Mouse (Mus musculus): ENCODE measurements around the gene Svopl. TPM values are rescaled to one million over a fixed set of nuclear protein-coding genes. Genes with fewer than 3 reads are reported as not detected.

The Svopl gene
- total and polyA plus RNA-seq, 3 experiments, result not detected

- no peak overlapping the region for H3K4me2 ChIP-seq (ENCODE audit: insufficient read depth, low read depth, poor library complexity, severe bottlenecking)
- H3K4me1 ChIP-seq (ENCODE audit: control insufficient read depth in 1 of 2, insufficient read depth in 2 of 2), result peaks cover 6 to 12% of the 10 kb centered on the region in 2 experiments
- in situ Hi-C loops (cut with MboI; ENCODE audit: low pct_ligation_motif_present, low pct_unique_long_range_greater_than_20kb, low sequenced_read_pairs), result no loop called here
- H3K36me3 ChIP-seq (replicated peaks in 1 of 2; ENCODE audit: control insufficient read depth in 1 of 2, insufficient read depth in 1 of 2, low read length in 1 of 2), result no peaks in the 10 kb centered on the region
- no peak overlapping the region for H3K27ac ChIP-seq (ENCODE audit: insufficient read depth, low read depth)
- H3K79me2 ChIP-seq (replicated peaks; ENCODE audit: control insufficient read depth, extremely low read depth, insufficient read depth, poor library complexity, severe bottlenecking), result no peaks in the 10 kb centered on the region
- no peak overlapping the region for H3K9ac ChIP-seq (ENCODE audit: insufficient read depth, low read depth)
- H3K9me3 ChIP-seq (replicated peaks; ENCODE audit: low read length), result no peaks in the 10 kb centered on the region
- no peak for DNase-seq (ENCODE audit: extremely low read depth)
- dilution Hi-C loops (cut with MboI; ENCODE audit: extremely low pct_ligation_motif_present, extremely low pct_unique_long_range_greater_than_20kb, low sequenced_read_pairs), result no loop called here
- no peak overlapping the region for H3K4me3 ChIP-seq (replicated peaks in 1 of 3; ENCODE audit: low read depth in 2 of 3, low read length in 2 of 3, poor library complexity in 1 of 3)
- H3K27me3 ChIP-seq (replicated peaks), result no peaks in the 10 kb centered on the region
- no peak for TF ChIP-seq POLR2A (IDR thresholded peaks at IDR 0.05; ENCODE audit: low read depth, low read length)
Measured at GRCm38 (mm10) chr6:38032801-38033566, 13.8 kb downstream of the Svopl start.

- in situ Hi-C loops (cut with MboI; ENCODE audit: low pct_ligation_motif_present, low pct_unique_long_range_greater_than_20kb, low sequenced_read_pairs), result no loop called here
- no peak for DNase-seq (ENCODE audit: extremely low read depth)
- no peak overlapping the region for H3K9ac ChIP-seq (ENCODE audit: insufficient read depth, low read depth)
- no peaks in the 10 kb centered on the region for H3K79me2 ChIP-seq (replicated peaks; ENCODE audit: control insufficient read depth, extremely low read depth, insufficient read depth, poor library complexity, severe bottlenecking)
- H3K9me3 ChIP-seq (replicated peaks; ENCODE audit: low read length), result no peaks in the 10 kb centered on the region
- no peaks in the 10 kb centered on the region for H3K36me3 ChIP-seq (replicated peaks in 1 of 2; ENCODE audit: control insufficient read depth in 1 of 2, insufficient read depth in 1 of 2, low read length in 1 of 2)
- no peak overlapping the region for H3K27ac ChIP-seq (ENCODE audit: insufficient read depth, low read depth)
- no peaks in the 10 kb centered on the region for H3K27me3 ChIP-seq (replicated peaks)
- peaks cover 10 to 19% of the 10 kb centered on the region in 2 experiments for H3K4me1 ChIP-seq (ENCODE audit: control insufficient read depth in 1 of 2, insufficient read depth in 2 of 2)
- no peak overlapping the region for H3K4me3 ChIP-seq (replicated peaks in 1 of 3; ENCODE audit: low read depth in 2 of 3, low read length in 2 of 3, poor library complexity in 1 of 3)
- no peak overlapping the region for H3K4me2 ChIP-seq (ENCODE audit: insufficient read depth, low read depth, poor library complexity, severe bottlenecking)
- no peak for TF ChIP-seq USF2 (conservative IDR thresholded peaks at IDR 0.05; ENCODE audit: low read depth, low read length)
- no peak for TF ChIP-seq ZC3H11A (IDR thresholded peaks at IDR 0.05; ENCODE audit: low read depth, low read length)
- dilution Hi-C loops (cut with MboI; ENCODE audit: extremely low pct_ligation_motif_present, extremely low pct_unique_long_range_greater_than_20kb, low sequenced_read_pairs), result no loop called here
Measured at GRCm38 (mm10) chr6:38031924-38032540, 14.8 kb downstream of the Svopl start.

GRCm38 (mm10) chr6:38028205-38028604 lies 18.6 kb downstream of the Svopl start:
- dilution Hi-C loops (cut with MboI; ENCODE audit: extremely low pct_ligation_motif_present, extremely low pct_unique_long_range_greater_than_20kb, low sequenced_read_pairs), result no loop called here
- TF ChIP-seq JUN (IDR thresholded peaks at IDR 0.05; ENCODE audit: insufficient read depth, low read depth, low read length) (no peak), BHLHE40 (IDR thresholded peaks at IDR 0.05; ENCODE audit: low read depth, low read length) (peak; percentile 96)
- in situ Hi-C loops (cut with MboI; ENCODE audit: low pct_ligation_motif_present, low pct_unique_long_range_greater_than_20kb, low sequenced_read_pairs), result no loop called here

More at GRCm38 (mm10) chr6:38028205-38028604, 18.6 kb downstream of the Svopl start:
- Histone ChIP-seq H3K9me3 (replicated peaks; ENCODE audit: low read length) (no peaks in the 10 kb centered on the region), H3K27me3 (replicated peaks) (no peaks in the 10 kb centered on the region), H3K36me3 (replicated peaks in 1 of 2; ENCODE audit: control insufficient read depth in 1 of 2, insufficient read depth in 1 of 2, low read length in 1 of 2) (no peaks in the 10 kb centered on the region), H3K4me3 (replicated peaks in 1 of 3; ENCODE audit: low read depth in 2 of 3, low read length in 2 of 3, poor library complexity in 1 of 3) (no peak overlapping the region), H3K4me1 (ENCODE audit: control insufficient read depth in 1 of 2, insufficient read depth in 2 of 2) (peaks cover 10 to 19% of the 10 kb centered on the region in 2 experiments), H3K79me2 (replicated peaks; ENCODE audit: control insufficient read depth, extremely low read depth, insufficient read depth, poor library complexity, severe bottlenecking) (no peaks in the 10 kb centered on the region), H3K27ac (ENCODE audit: insufficient read depth, low read depth) (no peak overlapping the region), H3K4me2 (ENCODE audit: insufficient read depth, low read depth, poor library complexity, severe bottlenecking) (peak overlapping the region; percentile 48; the same call in 1 of the 2 replicates), H3K9ac (ENCODE audit: insufficient read depth, low read depth) (no peak overlapping the region)
- peak; percentile 40 for DNase-seq (ENCODE audit: extremely low read depth)

Data from CH12.LX (cell line).